Mouse (Mus musculus) spleen, adult 2 months (tissue): ENCODE measurements around the gene Ankrd13a.

Source experiments
- CTCF ChIP-seq: fragments of 200-500 bp; IDR thresholded peaks from 2 replicates; pipeline ENCODE4 v1.5.1; 2011; ENCODE audit warnings: mild to moderate bottlenecking, inconsistent platforms; ENCODE audit not compliant: insufficient read depth, insufficient read length, insufficient replicate concordance; ENCODE audit errors: extremely low read depth
- POLR2A ChIP-seq: fragments of 200-500 bp; IDR thresholded peaks from 2 replicates; pipeline ENCODE4 v1.6.1; 2011; ENCODE audit warnings: low read depth, low read length, inconsistent platforms

- TF ChIP-seq CTCF (no peak), POLR2A (no peak)
Measured at GRCm38 (mm10) chr5:114776174-114776573, 1.7 kb downstream of the Ankrd13a start.
